Mouse (Mus musculus): Measurements from ENCODE around the gene Stat5b.
A peak's percentile ranks its signal among the peaks of the same experiment; 100 is the strongest.

Gene Stat5b

GRCm38 (mm10) chr11:100865618-100866017 lies 15.1 kb upstream of the Stat5b start:
- no peak for DNase-seq (ENCODE audit: low spot score)

- no peak for DNase-seq (ENCODE audit: low spot score)
Measured at GRCm38 (mm10) chr11:100863141-100863540, 12.6 kb upstream of the Stat5b start.

GRCm38 (mm10) chr11:100861836-100862235 lies 11.3 kb upstream of the Stat5b start:
- no peak for DNase-seq (ENCODE audit: low spot score)

GRCm38 (mm10) chr11:100861335-100861734 lies 10.8 kb upstream of the Stat5b start:
- no peak for DNase-seq (ENCODE audit: low spot score)

- peak; percentile 93 for DNase-seq (ENCODE audit: low spot score)
Measured at GRCm38 (mm10) chr11:100860198-100861048, 9.9 kb upstream of the Stat5b start.

GRCm38 (mm10) chr11:100859579-100860075 lies 9.1 kb upstream of the Stat5b start:
- no peak for DNase-seq (ENCODE audit: low spot score)

- DNase-seq (ENCODE audit: low spot score), result peak; percentile 67
Measured at GRCm38 (mm10) chr11:100858935-100859578, 8.5 kb upstream of the Stat5b start, which contains the start of gene Stat5a. TSS of gene Stat5a (plus strand) at chr11:100859351.

- DNase-seq (ENCODE audit: low spot score), result no peak
Measured at GRCm38 (mm10) chr11:100857960-100858359, 7.4 kb upstream of the Stat5b start.

GRCm38 (mm10) chr11:100855178-100855577 lies 4.7 kb upstream of the Stat5b start:
- no peak for DNase-seq (ENCODE audit: low spot score)

GRCm38 (mm10) chr11:100854268-100854667 lies 3.7 kb upstream of the Stat5b start:
- DNase-seq (ENCODE audit: low spot score), result no peak

GRCm38 (mm10) chr11:100853018-100853417 lies 2.5 kb upstream of the Stat5b start:
- DNase-seq (ENCODE audit: low spot score), result no peak

GRCm38 (mm10) chr11:100852088-100852487 lies 1.6 kb upstream of the Stat5b start:
- DNase-seq (ENCODE audit: low spot score), result no peak

GRCm38 (mm10) chr11:100850778-100851528 lies 429 bp upstream of the Stat5b start:
- DNase-seq (ENCODE audit: low spot score), result peak; percentile 71

- DNase-seq (ENCODE audit: low spot score), result no peak
Measured at GRCm38 (mm10) chr11:100849456-100850037, 977 bp downstream of the Stat5b start.

- no peak for DNase-seq (ENCODE audit: low spot score)
Measured at GRCm38 (mm10) chr11:100848789-100849379, 1.6 kb downstream of the Stat5b start.

GRCm38 (mm10) chr11:100848080-100848479 lies 2.4 kb downstream of the Stat5b start:
- DNase-seq (ENCODE audit: low spot score), result no peak

GRCm38 (mm10) chr11:100847572-100847971 lies 3.0 kb downstream of the Stat5b start:
- no peak for DNase-seq (ENCODE audit: low spot score)

- no peak for DNase-seq (ENCODE audit: low spot score)
Measured at GRCm38 (mm10) chr11:100845793-100846192, 4.7 kb downstream of the Stat5b start.

GRCm38 (mm10) chr11:100844121-100844520 lies 6.4 kb downstream of the Stat5b start:
- no peak for DNase-seq (ENCODE audit: low spot score)

- DNase-seq (ENCODE audit: low spot score), result no peak
Measured at GRCm38 (mm10) chr11:100843070-100843669, 7.4 kb downstream of the Stat5b start.

GRCm38 (mm10) chr11:100842025-100842424 lies 8.5 kb downstream of the Stat5b start:
- DNase-seq (ENCODE audit: low spot score), result no peak
